Mouse (Mus musculus) kidney, embryonic 16.5 days (tissue): ENCODE measurements around the gene Fam234b. TPM values are rescaled to one million over a fixed set of nuclear protein-coding genes. Genes with fewer than 3 reads are reported as not detected.

Experiments
- ATAC-seq: fragments of 200-750 bp; cut with Nextera tagmentation; 2 replicates; pipeline ENCODE4 v1.8.0; 2017; ENCODE audit warnings: moderate TSS enrichment; ENCODE audit not compliant: low FRiP score, low TSS enrichment
- H3K27ac ChIP-seq: fragments of 300-500 bp; sonication (generic); 2 replicates; pipeline ENCODE4 v1.5.1; 2014; ENCODE audit warnings: low read length
- H3K27me3 ChIP-seq: fragments of 300-500 bp; sonication (generic); 2 replicates; pipeline ENCODE4 v1.6.1; 2014; ENCODE audit warnings: low read length, control low read depth, mixed read lengths; ENCODE audit not compliant: insufficient read depth
- H3K36me3 ChIP-seq: fragments of 300-500 bp; sonication (generic); 2 replicates; pipeline ENCODE4 v1.6.1; 2014; ENCODE audit warnings: low read length, control low read depth, mixed read lengths; ENCODE audit not compliant: insufficient read depth
- H3K4me1 ChIP-seq: fragments of 300-500 bp; sonication (generic); 2 replicates; pipeline ENCODE4 v1.6.1; 2014; ENCODE audit warnings: low read length, control low read depth, mixed read lengths; ENCODE audit not compliant: insufficient read depth
- H3K4me2 ChIP-seq: fragments of 300-500 bp; sonication (generic); replicated peaks from 2 replicates; pipeline ENCODE4 v1.6.1; 2014; ENCODE audit warnings: low read depth, low read length
- H3K4me3 ChIP-seq: fragments of 300-500 bp; sonication (generic); 2 replicates; pipeline ENCODE4 v1.5.1; 2014; ENCODE audit warnings: mild to moderate bottlenecking, low read length
- H3K9ac ChIP-seq: fragments of 300-500 bp; sonication (generic); replicated peaks from 2 replicates; pipeline ENCODE4 v1.6.1; 2014; ENCODE audit warnings: low read length
- H3K9me3 ChIP-seq: fragments of 300-500 bp; sonication (generic); 2 replicates; pipeline ENCODE4 v1.6.1; 2016; ENCODE audit warnings: low read length, control low read depth
- WGBS: fragments of 180-500 bp; shearing (Covaris S2); extraction: QIAGEN DNeasy Blood & Tissue Kit; methylation state at CpG from one replicate; pipeline ENCODE4 v1.1.7; 2014; 5-methylcytosine and 5-hydroxymethylcytosine counted together
- polyA plus RNA-seq: library from polyadenylated mRNA; unstranded; fragments of >200 nt; fragmentation: Nextera tagmentation; extraction: Ambion mirVana; gene quantifications from 2 replicates; pipeline ENCODE4 v1.2.1, GENCODE M21; 2015

The Fam234b gene
- polyA plus RNA-seq, 1 experiment from 2014 or later, result 41.1 TPM

GRCm38 (mm10) chr6:135269626-135270025 lies 71.8 kb downstream of the Fam234b start:
- Histone ChIP-seq H3K4me3 (no peak overlapping the region), H3K27ac (no peak overlapping the region), H3K9ac (no peak overlapping the region), H3K4me2 (no peak overlapping the region), H3K27me3 (no peaks in the 10 kb centered on the region), H3K36me3 (no peaks in the 10 kb centered on the region), H3K9me3 (no peaks in the 10 kb centered on the region), H3K4me1 (peaks cover 7% of the 10 kb centered on the region; the same call in 1 of the 2 replicates)
- 50% methylated on average over 6 of the region's 6 CpGs for WGBS
- ATAC-seq, result peak; percentile 50; the same call in 1 of the 2 replicates

- ATAC-seq, result no peak
- WGBS, result 63% methylated on average over 2 of the region's 2 CpGs
- no peak overlapping the region for H3K4me3 ChIP-seq
- H3K4me1 ChIP-seq, result peaks cover 7% of the 10 kb centered on the region; the same call in 1 of the 2 replicates
- no peaks in the 10 kb centered on the region for H3K9me3 ChIP-seq
- H3K27ac ChIP-seq, result no peak overlapping the region
- H3K27me3 ChIP-seq, result no peaks in the 10 kb centered on the region
- no peak overlapping the region for H3K9ac ChIP-seq
- H3K36me3 ChIP-seq, result no peaks in the 10 kb centered on the region
- no peak overlapping the region for H3K4me2 ChIP-seq
Observed at GRCm38 (mm10) chr6:135271761-135272160, 74.0 kb downstream of the Fam234b start.

- ATAC-seq, result no peak
- 77% methylated on average over 6 of the region's 6 CpGs for WGBS
- Histone ChIP-seq H3K9ac (no peak overlapping the region), H3K36me3 (no peaks in the 10 kb centered on the region), H3K4me2 (no peak overlapping the region), H3K27me3 (no peaks in the 10 kb centered on the region), H3K4me1 (peaks cover 7% of the 10 kb centered on the region; the same call in 1 of the 2 replicates), H3K9me3 (no peaks in the 10 kb centered on the region), H3K4me3 (no peak overlapping the region), H3K27ac (no peak overlapping the region)
Observed at GRCm38 (mm10) chr6:135273066-135273465, 75.3 kb downstream of the Fam234b start.

GRCm38 (mm10) chr6:135275231-135275630 lies 77.5 kb downstream of the Fam234b start:
- Histone ChIP-seq H3K9me3 (no peaks in the 10 kb centered on the region), H3K27ac (no peak overlapping the region), H3K36me3 (no peaks in the 10 kb centered on the region), H3K4me2 (no peak overlapping the region), H3K4me3 (no peak overlapping the region), H3K4me1 (peaks cover 18% of the 10 kb centered on the region), H3K27me3 (no peaks in the 10 kb centered on the region), H3K9ac (no peak overlapping the region)
- 77% methylated on average over 4 of the region's 4 CpGs for WGBS
- no peak for ATAC-seq

GRCm38 (mm10) chr6:135276474-135277295 lies 78.9 kb downstream of the Fam234b start:
- H3K27me3 ChIP-seq, result no peaks in the 10 kb centered on the region
- no peak overlapping the region for H3K4me2 ChIP-seq
- no peak for ATAC-seq
- 53% methylated on average over 6 of the region's 6 CpGs for WGBS
- H3K9me3 ChIP-seq, result no peaks in the 10 kb centered on the region
- no peak overlapping the region for H3K4me3 ChIP-seq
- no peak overlapping the region for H3K27ac ChIP-seq
- no peak overlapping the region for H3K9ac ChIP-seq
- no peaks in the 10 kb centered on the region for H3K36me3 ChIP-seq
- H3K4me1 ChIP-seq, result peaks cover 20% of the 10 kb centered on the region

GRCm38 (mm10) chr6:135278302-135278701 lies 80.5 kb downstream of the Fam234b start:
- H3K27me3 ChIP-seq, result no peaks in the 10 kb centered on the region
- H3K36me3 ChIP-seq, result no peaks in the 10 kb centered on the region
- H3K4me3 ChIP-seq, result no peak overlapping the region
- H3K9me3 ChIP-seq, result no peaks in the 10 kb centered on the region
- no peak overlapping the region for H3K4me2 ChIP-seq
- H3K27ac ChIP-seq, result no peak overlapping the region
- 87% methylated on average over 6 of the region's 6 CpGs for WGBS
- no peak for ATAC-seq
- no peak overlapping the region for H3K9ac ChIP-seq
- peaks cover 13% of the 10 kb centered on the region for H3K4me1 ChIP-seq

GRCm38 (mm10) chr6:135279286-135279685 lies 81.5 kb downstream of the Fam234b start:
- no peak overlapping the region for H3K9ac ChIP-seq
- H3K4me3 ChIP-seq, result no peak overlapping the region
- H3K4me2 ChIP-seq, result no peak overlapping the region
- H3K27ac ChIP-seq, result no peak overlapping the region
- H3K4me1 ChIP-seq, result peaks cover 13% of the 10 kb centered on the region
- H3K36me3 ChIP-seq, result no peaks in the 10 kb centered on the region
- no peaks in the 10 kb centered on the region for H3K27me3 ChIP-seq
- no peaks in the 10 kb centered on the region for H3K9me3 ChIP-seq
- no peak for ATAC-seq
- WGBS, result 35% methylated on average over 5 of the region's 5 CpGs

GRCm38 (mm10) chr6:135279856-135280255 lies 82.1 kb downstream of the Fam234b start:
- 6% methylated on average over 10 of the region's 10 CpGs for WGBS
- Histone ChIP-seq H3K36me3 (no peaks in the 10 kb centered on the region), H3K4me1 (peaks cover 13% of the 10 kb centered on the region), H3K9me3 (no peaks in the 10 kb centered on the region), H3K4me3 (no peak overlapping the region), H3K9ac (no peak overlapping the region), H3K27me3 (no peaks in the 10 kb centered on the region), H3K4me2 (no peak overlapping the region), H3K27ac (no peak overlapping the region)
- 0 out of 2 replicates have a peak, but pooled peaks have one; percentile 67 for ATAC-seq

- no peak for ATAC-seq
- Histone ChIP-seq H3K27me3 (no peaks in the 10 kb centered on the region), H3K27ac (no peak overlapping the region), H3K9ac (no peak overlapping the region), H3K4me2 (no peak overlapping the region), H3K9me3 (no peaks in the 10 kb centered on the region), H3K4me3 (no peak overlapping the region), H3K4me1 (peaks cover 8% of the 10 kb centered on the region; the same call in 1 of the 2 replicates), H3K36me3 (no peaks in the 10 kb centered on the region)
- WGBS, result 59% methylated on average over 4 of the region's 4 CpGs
Observed at GRCm38 (mm10) chr6:135292391-135292790, 94.6 kb downstream of the Fam234b start.

GRCm38 (mm10) chr6:135294150-135294549 lies 96.4 kb downstream of the Fam234b start:
- Histone ChIP-seq H3K4me1 (peaks cover 8% of the 10 kb centered on the region; the same call in 1 of the 2 replicates), H3K36me3 (no peaks in the 10 kb centered on the region), H3K27me3 (no peaks in the 10 kb centered on the region), H3K27ac (no peak overlapping the region), H3K9me3 (no peaks in the 10 kb centered on the region), H3K4me2 (no peak overlapping the region), H3K9ac (no peak overlapping the region), H3K4me3 (no peak overlapping the region)
- no peak for ATAC-seq
- 73% methylated on average over 6 of the region's 6 CpGs for whole genome bisulfite sequencing
